Mouse (Mus musculus): ENCODE data around the gene Snap47. TPM values are rescaled to one million over a fixed set of nuclear protein-coding genes. Genes with fewer than 3 reads are reported as not detected.
A peak's percentile ranks its signal among the peaks of the same experiment; 100 is the strongest.

The Snap47 gene
- polyA plus RNA-seq, 1 experiment = 91.7 TPM

- peak; percentile 65 for TF ChIP-seq POLR2A (IDR thresholded peaks at IDR 0.05; ENCODE audit: low read depth, low read length)
- TF ChIP-seq CTCF (conservative IDR thresholded peaks at IDR 0.05; ENCODE audit: insufficient read depth, insufficient read length, low read depth, low read length) = no peak
- Histone ChIP-seq H3K27ac (ENCODE audit: insufficient read depth, low read depth, low read length) (peak within 1 kb of the TSS; percentile 87), H3K4me3 (ENCODE audit: insufficient read depth, low read depth, low read length) (peak within 1 kb of the TSS; percentile 95), H3K27me3 (replicated peaks; ENCODE audit: control insufficient read depth, insufficient read depth, low read length) (no peaks in the 10 kb centered on the region), H3K36me3 (ENCODE audit: control insufficient read depth, insufficient read depth, low read length) (no peaks in the 10 kb centered on the region), H3K4me1 (ENCODE audit: control insufficient read depth, insufficient read depth, low read length) (peaks cover 2% of the 10 kb centered on the region; the same call in 1 of the 2 replicates)
- under 1% methylated on average over 33 of the region's 40 CpGs for WGBS
- peak; percentile 95 for DNase-seq
Observed at GRCm38 (mm10) chr11:59449741-59450229, 1.2 kb downstream of the Snap47 start, which contains the start of gene Jmjd4. TSS of gene Jmjd4 (plus strand) at chr11:59450045.

GRCm38 (mm10) chr11:59443102-59443501 lies 7.9 kb downstream of the Snap47 start:
- DNase-seq = no peak
- no peaks in the 10 kb centered on the region for H3K4me1 ChIP-seq (ENCODE audit: control insufficient read depth, insufficient read depth, low read length)
- H3K36me3 ChIP-seq (ENCODE audit: control insufficient read depth, insufficient read depth, low read length) = no peaks in the 10 kb centered on the region
- H3K27me3 ChIP-seq (replicated peaks; ENCODE audit: control insufficient read depth, insufficient read depth, low read length) = no peaks in the 10 kb centered on the region
- TF ChIP-seq CTCF (conservative IDR thresholded peaks at IDR 0.05; ENCODE audit: insufficient read depth, insufficient read length, low read depth, low read length) (no peak), POLR2A (IDR thresholded peaks at IDR 0.05; ENCODE audit: low read depth, low read length) (no peak)
- no peak overlapping the region for H3K4me3 ChIP-seq (ENCODE audit: insufficient read depth, low read depth, low read length)
- H3K27ac ChIP-seq (ENCODE audit: insufficient read depth, low read depth, low read length) = no peak overlapping the region

- H3K4me3 ChIP-seq (ENCODE audit: insufficient read depth, low read depth, low read length) = no peak overlapping the region
- WGBS = 92% methylated on average over 12 of the region's 12 CpGs
- H3K27ac ChIP-seq (ENCODE audit: insufficient read depth, low read depth, low read length) = no peak overlapping the region
- H3K36me3 ChIP-seq (ENCODE audit: control insufficient read depth, insufficient read depth, low read length) = peaks cover 2% of the 10 kb centered on the region
- H3K4me1 ChIP-seq (ENCODE audit: control insufficient read depth, insufficient read depth, low read length) = no peaks in the 10 kb centered on the region
- DNase-seq = no peak
- no peaks in the 10 kb centered on the region for H3K27me3 ChIP-seq (replicated peaks; ENCODE audit: control insufficient read depth, insufficient read depth, low read length)
- TF ChIP-seq POLR2A (IDR thresholded peaks at IDR 0.05; ENCODE audit: low read depth, low read length) (no peak), CTCF (conservative IDR thresholded peaks at IDR 0.05; ENCODE audit: insufficient read depth, insufficient read length, low read depth, low read length) (no peak)
Observed at GRCm38 (mm10) chr11:59437954-59438353, 13.0 kb downstream of the Snap47 start.

- H3K27me3 ChIP-seq (replicated peaks; ENCODE audit: control insufficient read depth, insufficient read depth, low read length) = no peaks in the 10 kb centered on the region
- no peak for TF ChIP-seq CTCF (conservative IDR thresholded peaks at IDR 0.05; ENCODE audit: insufficient read depth, insufficient read length, low read depth, low read length)
- no peak for TF ChIP-seq POLR2A (IDR thresholded peaks at IDR 0.05; ENCODE audit: low read depth, low read length)
- peaks cover 3% of the 10 kb centered on the region; the same call in 1 of the 2 replicates for H3K4me1 ChIP-seq (ENCODE audit: control insufficient read depth, insufficient read depth, low read length)
- peak; percentile 18 for DNase-seq
- H3K36me3 ChIP-seq (ENCODE audit: control insufficient read depth, insufficient read depth, low read length) = no peaks in the 10 kb centered on the region; the same call in 1 of the 2 replicates
- peak overlapping the region; percentile 57; the same call in 1 of the 2 replicates for H3K27ac ChIP-seq (ENCODE audit: insufficient read depth, low read depth, low read length)
- no peak overlapping the region for H3K4me3 ChIP-seq (ENCODE audit: insufficient read depth, low read depth, low read length)
- 44% methylated on average over 3 of the region's 3 CpGs for WGBS
Observed at GRCm38 (mm10) chr11:59432261-59432660, 18.7 kb downstream of the Snap47 start.

- TF ChIP-seq POLR2A (IDR thresholded peaks at IDR 0.05; ENCODE audit: low read depth, low read length) (no peak), CTCF (conservative IDR thresholded peaks at IDR 0.05; ENCODE audit: insufficient read depth, insufficient read length, low read depth, low read length) (no peak)
- H3K4me3 ChIP-seq (ENCODE audit: insufficient read depth, low read depth, low read length) = no peak overlapping the region
- no peaks in the 10 kb centered on the region for H3K36me3 ChIP-seq (ENCODE audit: control insufficient read depth, insufficient read depth, low read length)
- H3K27ac ChIP-seq (ENCODE audit: insufficient read depth, low read depth, low read length) = peak overlapping the region; percentile 70
- DNase-seq = peak; percentile 68
- no peaks in the 10 kb centered on the region for H3K27me3 ChIP-seq (replicated peaks; ENCODE audit: control insufficient read depth, insufficient read depth, low read length)
- WGBS = 64% methylated on average over 1 of the region's 1 CpGs
- peaks cover 3% of the 10 kb centered on the region; the same call in 1 of the 2 replicates for H3K4me1 ChIP-seq (ENCODE audit: control insufficient read depth, insufficient read depth, low read length)
Observed at GRCm38 (mm10) chr11:59429959-59430358, 21.0 kb downstream of the Snap47 start.

- 60% methylated on average over 9 of the region's 9 CpGs for WGBS
- H3K36me3 ChIP-seq (ENCODE audit: control insufficient read depth, insufficient read depth, low read length) = no peaks in the 10 kb centered on the region
- DNase-seq = peak; percentile 70
- peaks cover 3% of the 10 kb centered on the region; the same call in 1 of the 2 replicates for H3K4me1 ChIP-seq (ENCODE audit: control insufficient read depth, insufficient read depth, low read length)
- H3K27ac ChIP-seq (ENCODE audit: insufficient read depth, low read depth, low read length) = peak overlapping the region; percentile 11; the same call in 1 of the 2 replicates
- TF ChIP-seq CTCF (conservative IDR thresholded peaks at IDR 0.05; ENCODE audit: insufficient read depth, insufficient read length, low read depth, low read length) (no peak), POLR2A (IDR thresholded peaks at IDR 0.05; ENCODE audit: low read depth, low read length) (no peak)
- H3K27me3 ChIP-seq (replicated peaks; ENCODE audit: control insufficient read depth, insufficient read depth, low read length) = no peaks in the 10 kb centered on the region
- H3K4me3 ChIP-seq (ENCODE audit: insufficient read depth, low read depth, low read length) = no peak overlapping the region
Observed at GRCm38 (mm10) chr11:59428057-59428660, 22.8 kb downstream of the Snap47 start.

GRCm38 (mm10) chr11:59425671-59426101 lies 25.3 kb downstream of the Snap47 start:
- Histone ChIP-seq H3K27me3 (replicated peaks; ENCODE audit: control insufficient read depth, insufficient read depth, low read length) (no peaks in the 10 kb centered on the region), H3K4me1 (ENCODE audit: control insufficient read depth, insufficient read depth, low read length) (peaks cover 3% of the 10 kb centered on the region; the same call in 1 of the 2 replicates), H3K4me3 (ENCODE audit: insufficient read depth, low read depth, low read length) (no peak overlapping the region), H3K27ac (ENCODE audit: insufficient read depth, low read depth, low read length) (no peak overlapping the region), H3K36me3 (ENCODE audit: control insufficient read depth, insufficient read depth, low read length) (no peaks in the 10 kb centered on the region)
- DNase-seq = peak; percentile 19
- 32% methylated on average over 7 of the region's 7 CpGs for WGBS
- peak; percentile 34; the same call in 1 of the 2 replicates for TF ChIP-seq CTCF (conservative IDR thresholded peaks at IDR 0.05; ENCODE audit: insufficient read depth, insufficient read length, low read depth, low read length)
- TF ChIP-seq POLR2A (IDR thresholded peaks at IDR 0.05; ENCODE audit: low read depth, low read length) = no peak

All from kidney, adult 2 months (tissue).